Mouse (Mus musculus) heart, postnatal 36 days (tissue): ENCODE results near the gene Tmem206. TPM values are rescaled to one million over a fixed set of nuclear protein-coding genes. Genes with fewer than 3 reads are reported as not detected.

Experiments used
- DNase-seq, 2 experiments: peaks; one replicate each; pipeline ENCODE4 v3.0.0; 2021 to 2022
- intact Hi-C: fragments of 180-260 bp; cut with DNase I; formaldehyde crosslinking; loops from one replicate; pipeline ENCODE4 v1.15.1; 2025
- total RNA-seq, 2 experiments: library from RNA; stranded (reverse); gene quantifications; 2 replicates each; pipeline ENCODE4 v1.2.3; 2021

The Tmem206 gene
- total RNA-seq, 2 experiments from 2014 or later = 3.2 to 4.2 TPM

GRCm38 (mm10) chr1:191306316-191306715 is 19.4 kb upstream of the Tmem206 start:
- intact Hi-C loops = no loop called here

GRCm38 (mm10) chr1:191307766-191308455 is 17.8 kb upstream of the Tmem206 start:
- intact Hi-C loops = no loop called here
- no peak for DNase-seq

More at GRCm38 (mm10) chr1:191306316-191306715, 19.4 kb upstream of the Tmem206 start:
- no peak for DNase-seq

DNA sequence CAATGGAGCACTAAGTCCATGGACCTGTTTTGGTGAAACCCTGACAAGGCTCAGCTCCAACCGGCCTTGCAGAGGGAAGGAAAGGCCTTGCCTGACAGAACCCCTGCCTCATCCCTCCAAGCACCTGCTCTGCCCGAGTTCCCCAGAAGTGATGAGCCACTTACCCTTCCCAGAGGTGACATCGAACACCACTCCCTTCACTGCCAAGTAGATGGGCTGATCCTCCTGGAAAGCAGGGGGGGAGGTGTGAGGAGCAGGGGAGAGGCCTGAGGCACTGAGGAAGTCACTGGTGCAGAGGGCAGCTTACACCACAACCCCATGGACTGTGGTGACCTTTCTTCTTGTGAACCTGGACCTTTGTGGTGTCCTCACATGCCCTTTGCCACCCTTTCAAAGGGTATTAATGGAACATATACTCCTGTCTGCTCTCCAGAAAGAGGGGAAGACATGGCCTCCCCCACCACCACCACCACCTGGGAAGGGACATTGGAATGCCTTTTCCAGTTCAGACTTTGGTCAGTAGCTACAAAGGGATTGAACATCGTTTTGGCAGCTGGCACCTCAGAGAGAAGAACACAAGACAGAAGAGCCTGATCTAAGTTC is 14.3 kb upstream of the Tmem206 start:
- intact Hi-C loops = loop anchor here (5.0 kb wide), 2 partner anchors 36 to 506 kb away; no protein-coding TSS in a partner anchor
- no peak for DNase-seq

DNA sequence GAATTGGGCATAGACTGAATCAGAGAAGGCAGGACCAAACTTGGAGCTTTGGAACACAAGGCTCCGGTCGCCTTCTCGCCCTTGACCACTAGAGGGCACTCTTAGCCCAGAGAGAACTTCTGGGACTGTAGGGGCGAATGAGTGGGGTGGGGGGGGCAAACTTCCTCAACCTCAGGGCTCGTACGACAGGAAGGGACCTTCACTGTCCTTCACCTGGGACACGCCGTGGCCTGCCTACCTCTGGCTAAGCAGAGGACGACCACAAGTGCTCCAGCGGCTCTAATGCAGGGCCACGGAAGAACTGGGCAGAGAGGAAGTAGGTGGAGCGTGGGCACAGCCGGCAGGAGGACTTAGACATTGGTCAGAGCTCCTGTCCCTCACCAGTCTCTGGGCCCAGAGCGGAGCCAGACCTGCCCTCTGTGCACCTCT is 13.2 kb upstream of the Tmem206 start:
- peak; percentile 88 to 91 for DNase-seq
- intact Hi-C loops = loop anchor here (1.0 to 5.0 kb wide), 5 partner anchors 35 to 505 kb away; no protein-coding TSS in a partner anchor

DNA sequence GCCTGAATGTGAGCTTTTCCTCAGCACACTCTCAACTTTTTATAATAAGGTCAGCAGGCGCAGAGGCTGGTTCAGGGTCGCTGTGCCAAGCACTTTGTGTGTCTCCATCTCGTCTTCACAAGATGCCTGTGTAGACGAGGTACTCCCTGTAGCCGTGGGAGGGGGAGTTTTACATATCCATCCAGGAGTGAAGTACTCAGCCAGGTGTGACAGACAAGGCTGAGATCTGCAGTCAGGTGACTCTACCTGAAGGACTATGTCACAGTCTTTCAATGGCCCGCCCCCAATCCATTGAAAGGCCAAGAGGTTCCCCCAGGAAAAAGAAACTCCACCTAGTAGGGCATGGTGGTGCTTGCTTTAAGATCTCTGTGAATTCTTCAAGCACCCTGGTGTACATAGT is 12.6 kb upstream of the Tmem206 start:
- no peak for DNase-seq
- intact Hi-C loops = loop anchor here (2.0 to 5.0 kb wide), 4 partner anchors 34 to 504 kb away; no protein-coding TSS in a partner anchor

GRCm38 (mm10) chr1:191313926-191314325 is 11.8 kb upstream of the Tmem206 start:
- intact Hi-C loops = loop anchor here (2.0 to 5.0 kb wide), 4 partner anchors 33 to 503 kb away; no protein-coding TSS in a partner anchor
- no peak for DNase-seq

DNA sequence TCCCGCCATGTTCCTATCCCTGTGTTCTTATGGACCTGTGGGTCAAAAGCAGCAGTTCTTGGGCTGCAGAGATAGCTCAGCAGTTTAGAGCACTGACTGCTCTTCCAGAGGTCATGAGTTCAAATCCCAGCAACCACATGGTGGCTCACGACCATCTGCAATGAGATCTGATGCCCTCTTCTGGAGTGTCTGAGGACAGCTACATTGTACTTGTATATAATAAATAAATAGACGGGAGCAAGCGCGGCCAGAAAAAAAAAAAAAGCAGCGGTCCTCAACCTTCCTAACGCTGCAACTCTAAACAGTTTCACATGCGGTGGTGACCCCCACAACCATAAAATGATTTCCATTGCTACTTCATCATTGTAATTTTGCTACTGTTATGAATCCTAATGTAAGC is 8.9 kb upstream of the Tmem206 start:
- no peak for DNase-seq
- intact Hi-C loops = no loop called here

DNA sequence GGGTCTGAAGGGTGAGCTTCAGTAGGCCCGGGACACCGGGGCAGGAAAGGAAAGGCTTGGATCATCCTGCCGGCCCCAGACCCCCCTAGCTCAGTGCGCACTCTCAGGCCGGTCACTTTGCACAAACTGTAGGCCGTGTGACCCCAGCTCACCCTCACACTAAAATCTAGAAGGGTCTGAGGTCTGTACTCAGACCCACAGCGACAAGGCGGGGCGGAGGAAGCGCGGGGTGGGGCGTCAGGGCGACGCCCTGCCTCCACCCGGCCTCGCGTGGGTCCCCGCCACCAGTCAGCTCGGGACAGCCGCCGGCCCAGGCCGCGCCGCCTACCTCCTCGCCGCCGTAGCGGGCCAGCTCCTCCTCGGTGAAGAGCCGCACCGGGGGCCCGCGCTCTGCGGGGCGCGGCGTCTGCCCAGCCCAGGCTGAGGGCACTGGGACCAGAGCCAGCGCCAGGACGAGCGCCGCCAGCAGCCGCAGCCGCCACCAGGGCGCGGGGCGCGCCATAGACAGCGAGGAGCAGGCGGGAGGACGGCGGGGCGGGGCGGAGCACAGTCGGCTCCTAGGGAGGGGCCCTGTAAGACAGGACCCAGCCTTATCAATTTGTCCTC is 8.0 kb upstream of the Tmem206 start, which contains the start of gene Nenf:
Gene Nenf, minus strand, starts transcription at position 604 of the 606 bp plus-strand sequence.
- intact Hi-C loops = no loop called here
- peak; percentile 79 to 88 for DNase-seq

GRCm38 (mm10) chr1:191318686-191319085 is 7.0 kb upstream of the Tmem206 start:
- DNase-seq = no peak
- intact Hi-C loops = no loop called here

- intact Hi-C loops = loop anchor here (5.0 to 10.0 kb wide), 2 partner anchors 401 to 589 kb away; no protein-coding TSS in a partner anchor
These were observed 2.3 kb upstream of the Tmem206 start for GRCm38 (mm10) chr1:191323381-191323780.

DNA sequence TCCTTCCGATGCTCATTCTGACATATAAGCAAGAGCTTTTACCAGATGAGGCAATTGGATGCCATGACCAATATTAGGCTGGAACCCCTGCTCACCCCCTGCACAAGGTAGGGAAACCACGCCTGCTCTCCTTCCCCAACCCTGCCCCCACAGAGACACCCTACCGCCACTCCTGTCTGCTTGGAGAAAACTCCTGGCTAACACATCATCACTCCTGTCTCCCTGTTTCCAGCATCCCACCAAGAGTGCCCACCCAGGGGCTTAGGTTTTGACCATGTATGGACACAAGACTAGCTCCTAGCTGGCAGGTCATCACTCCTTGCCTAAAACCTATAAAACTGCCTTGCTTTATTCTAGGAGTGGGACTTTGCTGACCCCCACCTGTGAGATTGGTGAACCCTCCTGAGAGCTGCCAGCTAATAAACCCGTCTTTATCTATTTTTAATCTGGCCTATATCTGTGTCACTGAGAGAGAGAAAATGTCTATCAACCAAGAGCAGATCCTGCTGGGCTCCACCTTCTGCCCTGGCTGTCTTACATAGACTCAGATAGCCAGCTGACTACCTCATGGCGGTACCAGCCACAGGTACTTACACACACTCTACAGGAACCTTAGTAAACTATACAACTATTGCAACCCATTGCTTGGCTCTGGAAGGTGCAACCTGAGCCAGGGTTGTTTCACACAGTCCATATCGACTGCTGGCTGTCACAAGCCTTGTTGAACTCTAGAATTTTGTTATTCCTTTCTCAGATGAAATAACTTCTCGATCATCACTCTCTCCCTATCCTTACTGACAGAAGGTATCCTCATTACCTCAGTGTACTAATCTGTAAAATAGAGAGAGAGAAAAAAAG is 750 bp upstream of the Tmem206 start:
- no peak for DNase-seq
- intact Hi-C loops = loop anchor here (5.0 to 10.0 kb wide), 2 partner anchors 400 to 587 kb away; no protein-coding TSS in a partner anchor

More at GRCm38 (mm10) chr1:191323381-191323780, 2.3 kb upstream of the Tmem206 start:
- DNase-seq = no peak

GRCm38 (mm10) chr1:191326233-191326882 is 646 bp downstream of the Tmem206 start:
- peak in 1 of 2 experiments; percentile 51 for DNase-seq
- intact Hi-C loops = loop anchor here (10.0 kb wide), 1 partner anchor 398 kb away; no protein-coding TSS in a partner anchor

- intact Hi-C loops = loop anchor here (10.0 kb wide), 1 partner anchor 398 kb away; no protein-coding TSS in a partner anchor
- no peak for DNase-seq
These were observed 1.5 kb downstream of the Tmem206 start for GRCm38 (mm10) chr1:191327258-191327657.

- DNase-seq = no peak
- intact Hi-C loops = loop anchor here (10.0 kb wide), 1 partner anchor 397 kb away; no protein-coding TSS in a partner anchor
These were observed 2.3 kb downstream of the Tmem206 start for GRCm38 (mm10) chr1:191328019-191328441.

GRCm38 (mm10) chr1:191330356-191330755 is 4.6 kb downstream of the Tmem206 start:
- DNase-seq = no peak
- intact Hi-C loops = no loop called here

- DNase-seq = no peak
- intact Hi-C loops = no loop called here
These were observed 8.8 kb downstream of the Tmem206 start for GRCm38 (mm10) chr1:191334500-191334899.

DNA sequence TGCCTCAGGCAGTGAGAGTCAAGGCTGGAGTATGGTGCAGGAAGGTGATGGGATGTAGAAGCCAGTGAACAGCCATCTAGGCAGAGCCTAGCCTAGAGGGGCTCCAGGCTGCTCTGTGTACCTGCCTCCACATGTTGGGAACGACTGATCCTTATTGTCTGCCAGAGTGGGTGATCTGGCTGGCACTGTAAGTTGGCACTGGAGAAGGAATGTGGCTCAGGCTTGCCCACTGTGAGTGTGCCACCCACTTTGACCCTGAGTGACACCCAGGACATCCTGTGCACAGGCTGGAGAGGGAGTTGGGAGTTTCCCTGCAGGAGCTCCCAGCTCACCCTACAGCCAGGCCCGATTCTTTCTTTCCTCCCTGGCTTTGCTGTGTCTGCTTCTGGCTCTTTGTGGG is 14.2 kb downstream of the Tmem206 start:
- intact Hi-C loops = no loop called here
- DNase-seq = no peak

- intact Hi-C loops = no loop called here
These were observed 14.8 kb downstream of the Tmem206 start for GRCm38 (mm10) chr1:191340530-191340929.

DNA sequence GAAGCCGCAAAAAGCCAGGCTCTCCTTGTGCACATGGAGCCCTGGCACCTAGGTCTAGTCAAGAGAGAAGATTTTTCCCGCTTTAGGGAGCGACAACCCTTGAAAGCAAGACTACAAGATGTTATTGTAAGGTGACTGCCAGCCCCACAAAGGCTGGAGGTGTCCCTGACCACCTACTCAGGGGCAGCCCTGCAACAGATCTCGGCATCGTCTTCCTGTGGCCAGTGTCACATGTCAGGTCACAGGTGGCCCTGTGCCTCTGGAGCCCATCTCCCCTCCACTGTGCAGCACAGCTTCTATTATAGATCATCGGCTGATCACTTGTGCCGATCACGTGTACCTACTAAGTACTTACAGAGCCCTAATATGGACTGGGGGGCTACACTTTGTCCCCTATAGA is 21.9 kb downstream of the Tmem206 start:
- intact Hi-C loops = loop anchor here (5.0 kb wide), 1 partner anchor 35 kb away; no protein-coding TSS in a partner anchor
- no peak for DNase-seq

More at GRCm38 (mm10) chr1:191340530-191340929, 14.8 kb downstream of the Tmem206 start:
- no peak for DNase-seq
